Mouse (Mus musculus) hematopoietic multipotent progenitor cell, adult 10-12 weeks (in vitro differentiated cells): ENCODE results near the gene Il6st. TPM values are rescaled to one million over a fixed set of nuclear protein-coding genes. Genes with fewer than 3 reads are reported as not detected.

Experiments used
- polyA plus RNA-seq: library from polyadenylated mRNA; stranded (reverse); fragments of >175 nt; gene quantifications from 2 replicates; pipeline ENCODE4 v1.2.3, GENCODE M21; 2012; ENCODE audit warnings: low replicate concordance

Il6st gene
- 6.9 and 10.2 TPM in 2 replicates for polyA plus RNA-seq

GRCm38 (mm10) chr13:112463868-112464625 is at the start of gene Il6st:
Gene Il6st (plus strand): TSS chr13:112464070.

Other genes starting within 250 kb of the Il6st start
- gene Ankrd55, start 175.6 kb upstream of the Il6st start, polyA plus RNA-seq = 0.29 and 0.61 TPM in 2 replicates
- gene Il31ra, start 130.3 kb downstream of the Il6st start, polyA plus RNA-seq = 0.06 TPM in 1 of 2 replicates, not detected in the other
- gene Ddx4, start 188.4 kb downstream of the Il6st start, polyA plus RNA-seq = not detected in 2 replicates
- 2.6 and 3.8 TPM in 2 replicates for gene Slc38a9, start 196.7 kb downstream of the Il6st start, polyA plus RNA-seq